In genomic region chr5:112531111-112531510, GRCm38 (mm10) we compare ENCODE assay signal across 13 mouse cellular contexts. TPM values are rescaled to one million over a fixed set of nuclear protein-coding genes. Genes with fewer than 3 reads are reported as not detected.
"Had no signal": no experiment of that assay in that cellular context is flagged by ENCODE, and none has a peak within 500 bp of the region (broad histone marks: within the 10 kb centered on the region; RNA-seq: fewer than 3 reads in every experiment).

No protein-coding gene starts in this region.

- DNase-seq: kidney, adult 18-20 months; kidney, postnatal 10 days; layer of hippocampus, adult 9-11 months; layer of hippocampus, postnatal 36 days; lung, embryonic 14.5 days; lung, postnatal 10 days; lung, postnatal 4 days; right cerebral cortex, postnatal 14 days; thymus, postnatal 36 days had no signal

- H3K36me3 ChIP-seq: limb, embryonic 15.5 days; liver, embryonic 12.5 days; midbrain, embryonic 12.5 days had no signal

- H3K9me3 ChIP-seq: limb, embryonic 15.5 days; liver, embryonic 12.5 days had no signal

- H3K4me3 ChIP-seq: limb, embryonic 15.5 days; liver, embryonic 12.5 days; midbrain, embryonic 12.5 days had no signal

- H3K9ac ChIP-seq: limb, embryonic 15.5 days; liver, embryonic 12.5 days; lung, embryonic 14.5 days; midbrain, embryonic 12.5 days had no signal

- H3K4me1 ChIP-seq: liver, embryonic 12.5 days had no signal

- H3K4me2 ChIP-seq: limb, embryonic 15.5 days; liver, embryonic 12.5 days; lung, embryonic 14.5 days; midbrain, embryonic 12.5 days had no signal

- ATAC-seq: liver, embryonic 12.5 days had no signal

- H3K27ac ChIP-seq: limb, embryonic 15.5 days; liver, embryonic 12.5 days; midbrain, embryonic 12.5 days had no signal

RNA-seq across cellular contexts. Expression of gene Sez6l, which starts 45.9 kb away (rescaled TPM):
- total RNA-seq: megakaryocyte, adult 5-6 weeks had no signal
